Mouse (Mus musculus): ENCODE data around the gene Zdhhc3. TPM values are rescaled to one million over a fixed set of nuclear protein-coding genes. Genes with fewer than 3 reads are reported as not detected.

Zdhhc3 gene
- polyA plus RNA-seq, 1 experiment from 2014 or later, result 57.9 TPM

- H3K9ac ChIP-seq (ENCODE audit: low read depth, low read length), result no peak overlapping the region
- ATAC-seq (replicated peaks; ENCODE audit: low FRiP score, low read depth), result peak; percentile 50
- no peaks in the 10 kb centered on the region for H3K4me1 ChIP-seq (replicated peaks; ENCODE audit: insufficient read depth, low read length)
- H3K4me2 ChIP-seq (ENCODE audit: low read length), result no peak overlapping the region
- peak; percentile 5 for DNase-seq (ENCODE audit: low spot score)
- H3K27ac ChIP-seq, result no peak overlapping the region
- 72% methylated on average over 7 of the region's 7 CpGs for WGBS
- no peak overlapping the region for H3K4me3 ChIP-seq (replicated peaks; ENCODE audit: low read depth, low read length)
- H3K27me3 ChIP-seq (ENCODE audit: insufficient read depth, low read length), result no peaks in the 10 kb centered on the region
- peaks cover 59% of the 10 kb centered on the region for H3K36me3 ChIP-seq (ENCODE audit: insufficient read depth, low read length)
- H3K9me3 ChIP-seq (replicated peaks; ENCODE audit: low read length), result no peaks in the 10 kb centered on the region
- no peak for TF ChIP-seq CTCF (IDR thresholded peaks at IDR 0.05; ENCODE audit: low read depth)
These were observed 32.6 kb downstream of the Zdhhc3 start for GRCm38 (mm10) chr9:123080355-123080754.

GRCm38 (mm10) chr9:123079149-123079548 lies 33.9 kb downstream of the Zdhhc3 start:
- H3K9ac ChIP-seq (ENCODE audit: low read depth, low read length), result no peak overlapping the region
- no peak overlapping the region for H3K4me3 ChIP-seq (replicated peaks; ENCODE audit: low read depth, low read length)
- no peak overlapping the region for H3K27ac ChIP-seq
- TF ChIP-seq CTCF (IDR thresholded peaks at IDR 0.05; ENCODE audit: low read depth), result no peak
- peaks cover 58% of the 10 kb centered on the region for H3K36me3 ChIP-seq (ENCODE audit: insufficient read depth, low read length)
- no peaks in the 10 kb centered on the region for H3K27me3 ChIP-seq (ENCODE audit: insufficient read depth, low read length)
- ATAC-seq (replicated peaks; ENCODE audit: low FRiP score, low read depth), result no peak
- 87% methylated on average over 5 of the region's 5 CpGs for WGBS
- H3K4me1 ChIP-seq (replicated peaks; ENCODE audit: insufficient read depth, low read length), result no peaks in the 10 kb centered on the region
- H3K4me2 ChIP-seq (ENCODE audit: low read length), result no peak overlapping the region
- DNase-seq (ENCODE audit: low spot score), result no peak
- no peaks in the 10 kb centered on the region for H3K9me3 ChIP-seq (replicated peaks; ENCODE audit: low read length)

GRCm38 (mm10) chr9:123060172-123060571 lies 52.8 kb downstream of the Zdhhc3 start:
- Histone ChIP-seq H3K4me3 (replicated peaks; ENCODE audit: low read depth, low read length) (no peak overlapping the region), H3K4me1 (replicated peaks; ENCODE audit: insufficient read depth, low read length) (no peaks in the 10 kb centered on the region), H3K36me3 (ENCODE audit: insufficient read depth, low read length) (no peaks in the 10 kb centered on the region), H3K9me3 (replicated peaks; ENCODE audit: low read length) (no peaks in the 10 kb centered on the region), H3K27ac (no peak overlapping the region), H3K27me3 (ENCODE audit: insufficient read depth, low read length) (no peaks in the 10 kb centered on the region), H3K9ac (ENCODE audit: low read depth, low read length) (no peak overlapping the region), H3K4me2 (ENCODE audit: low read length) (no peak overlapping the region)
- WGBS, result 76% methylated on average over 3 of the region's 3 CpGs
- no peak for TF ChIP-seq CTCF (IDR thresholded peaks at IDR 0.05; ENCODE audit: low read depth)
- no peak for ATAC-seq (replicated peaks; ENCODE audit: low FRiP score, low read depth)
- DNase-seq (ENCODE audit: low spot score), result no peak

GRCm38 (mm10) chr9:123058724-123059292 lies 54.2 kb downstream of the Zdhhc3 start:
- H3K36me3 ChIP-seq (ENCODE audit: insufficient read depth, low read length), result no peaks in the 10 kb centered on the region
- no peaks in the 10 kb centered on the region for H3K4me1 ChIP-seq (replicated peaks; ENCODE audit: insufficient read depth, low read length)
- H3K9me3 ChIP-seq (replicated peaks; ENCODE audit: low read length), result no peaks in the 10 kb centered on the region
- no peaks in the 10 kb centered on the region for H3K27me3 ChIP-seq (ENCODE audit: insufficient read depth, low read length)
- H3K4me2 ChIP-seq (ENCODE audit: low read length), result no peak overlapping the region
- ATAC-seq (replicated peaks; ENCODE audit: low FRiP score, low read depth) (no peak), DNase-seq (ENCODE audit: low spot score) (no peak)
- H3K4me3 ChIP-seq (replicated peaks; ENCODE audit: low read depth, low read length), result no peak overlapping the region
- no peak for TF ChIP-seq CTCF (IDR thresholded peaks at IDR 0.05; ENCODE audit: low read depth)
- H3K9ac ChIP-seq (ENCODE audit: low read depth, low read length), result no peak overlapping the region
- no peak overlapping the region for H3K27ac ChIP-seq

- Histone ChIP-seq H3K9me3 (replicated peaks; ENCODE audit: low read length) (no peaks in the 10 kb centered on the region), H3K4me2 (ENCODE audit: low read length) (no peak overlapping the region), H3K4me3 (replicated peaks; ENCODE audit: low read depth, low read length) (no peak overlapping the region), H3K27ac (no peak overlapping the region), H3K9ac (ENCODE audit: low read depth, low read length) (no peak overlapping the region), H3K27me3 (ENCODE audit: insufficient read depth, low read length) (no peaks in the 10 kb centered on the region), H3K36me3 (ENCODE audit: insufficient read depth, low read length) (no peaks in the 10 kb centered on the region), H3K4me1 (replicated peaks; ENCODE audit: insufficient read depth, low read length) (no peaks in the 10 kb centered on the region)
- no peak for TF ChIP-seq CTCF (IDR thresholded peaks at IDR 0.05; ENCODE audit: low read depth)
- ATAC-seq (replicated peaks; ENCODE audit: low FRiP score, low read depth) (no peak), DNase-seq (ENCODE audit: low spot score) (no peak)
- WGBS, result 100% methylated on average over 1 of the region's 1 CpGs
These were observed 65.3 kb downstream of the Zdhhc3 start for GRCm38 (mm10) chr9:123047665-123048064.

GRCm38 (mm10) chr9:123034426-123034825 lies 78.6 kb downstream of the Zdhhc3 start, which contains the start of gene Tgm4:
TSS of gene Tgm4 (plus strand) at chr9:123034726.
- no peak for ATAC-seq (replicated peaks; ENCODE audit: low FRiP score, low read depth)
- no peaks in the 10 kb centered on the region for H3K4me1 ChIP-seq (replicated peaks; ENCODE audit: insufficient read depth, low read length)
- H3K4me2 ChIP-seq (ENCODE audit: low read length), result no peak within 1 kb of the TSS
- no peak within 1 kb of the TSS for H3K27ac ChIP-seq
- H3K4me3 ChIP-seq (replicated peaks; ENCODE audit: low read depth, low read length), result no peak within 1 kb of the TSS
- no peaks in the 10 kb centered on the region for H3K36me3 ChIP-seq (ENCODE audit: insufficient read depth, low read length)
- no peak for TF ChIP-seq CTCF (IDR thresholded peaks at IDR 0.05; ENCODE audit: low read depth)
- no peak within 1 kb of the TSS for H3K9ac ChIP-seq (ENCODE audit: low read depth, low read length)
- H3K9me3 ChIP-seq (replicated peaks; ENCODE audit: low read length), result no peaks in the 10 kb centered on the region
- no peak for DNase-seq (ENCODE audit: low spot score)
- 90% methylated on average over 4 of the region's 4 CpGs for WGBS
- H3K27me3 ChIP-seq (ENCODE audit: insufficient read depth, low read length), result no peaks in the 10 kb centered on the region

Measured in kidney, postnatal 0 days (tissue).